Mouse (Mus musculus): ENCODE measurements around the gene Tuba1b.
"Not testable (repeated sequence)": the region's sequence is repeated elsewhere in the genome, so short reads cannot be mapped to it uniquely, and the experiment has no call there.

Tuba1b gene

GRCm38 (mm10) chr15:98924682-98925081, 9.7 kb downstream of the Tuba1b start:
- DNase-seq (ENCODE audit: low read depth, low spot score): no peak

DNA sequence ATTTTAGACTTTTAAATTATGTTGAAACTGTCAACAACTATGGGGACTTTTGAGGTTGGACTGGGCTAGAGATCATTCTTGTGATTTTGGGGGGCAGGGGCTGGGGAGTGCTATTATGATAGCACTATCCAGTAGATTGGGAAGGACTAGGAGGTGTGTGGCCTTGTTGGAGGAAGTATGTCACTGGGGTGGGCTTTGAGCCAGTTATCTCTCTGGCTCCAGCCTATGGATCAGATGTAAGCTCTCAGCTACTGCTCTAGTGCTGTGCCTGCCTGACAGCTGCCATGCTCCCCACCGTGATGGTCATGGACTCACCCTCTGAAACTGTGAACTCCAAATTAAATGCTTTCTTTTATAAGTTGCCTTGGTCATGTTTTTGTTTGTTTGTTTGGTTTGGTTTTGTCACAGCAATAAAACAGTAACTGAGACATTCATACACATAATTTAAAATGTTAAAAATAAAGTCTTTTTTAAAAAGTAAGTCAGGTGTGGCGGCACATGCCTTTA, 11.3 kb downstream of the Tuba1b start:
- no peak for DNase-seq (ENCODE audit: low read depth, low spot score)

GRCm38 (mm10) chr15:98922581-98922980, 11.8 kb downstream of the Tuba1b start:
- no peak for DNase-seq (ENCODE audit: low read depth, low spot score)

GRCm38 (mm10) chr15:98921510-98921909, 12.9 kb downstream of the Tuba1b start:
- no peak for DNase-seq (ENCODE audit: low read depth, low spot score)

GRCm38 (mm10) chr15:98918499-98918895, 15.9 kb downstream of the Tuba1b start:
- DNase-seq (ENCODE audit: low read depth, low spot score): not testable (repeated sequence)

GRCm38 (mm10) chr15:98917538-98918498, 16.5 kb downstream of the Tuba1b start, which contains the start of gene Lmbr1l:
Gene Lmbr1l (minus strand): TSS chr15:98918231.
- DNase-seq (ENCODE audit: low read depth, low spot score): peak; percentile 95

DNA sequence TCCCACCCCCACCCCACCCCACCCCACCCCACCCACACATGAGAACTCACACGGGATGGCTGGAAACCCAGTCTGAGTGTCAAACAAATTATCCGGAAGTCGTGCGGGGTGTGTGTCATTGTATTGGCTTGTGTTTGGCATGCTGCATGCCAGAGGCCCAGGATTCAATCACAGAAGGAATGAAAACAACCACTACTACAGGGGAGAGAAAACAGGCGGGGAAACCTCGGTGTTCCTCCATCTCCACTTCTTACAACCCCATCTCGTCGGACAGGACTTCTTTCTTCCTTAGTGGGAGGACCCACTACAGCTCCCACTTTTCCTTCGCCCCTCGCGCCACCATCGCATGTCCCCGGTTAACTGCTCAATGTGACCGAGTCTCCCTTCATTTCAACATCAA, 17.3 kb downstream of the Tuba1b start:
- DNase-seq (ENCODE audit: low read depth, low spot score): no peak

DNA sequence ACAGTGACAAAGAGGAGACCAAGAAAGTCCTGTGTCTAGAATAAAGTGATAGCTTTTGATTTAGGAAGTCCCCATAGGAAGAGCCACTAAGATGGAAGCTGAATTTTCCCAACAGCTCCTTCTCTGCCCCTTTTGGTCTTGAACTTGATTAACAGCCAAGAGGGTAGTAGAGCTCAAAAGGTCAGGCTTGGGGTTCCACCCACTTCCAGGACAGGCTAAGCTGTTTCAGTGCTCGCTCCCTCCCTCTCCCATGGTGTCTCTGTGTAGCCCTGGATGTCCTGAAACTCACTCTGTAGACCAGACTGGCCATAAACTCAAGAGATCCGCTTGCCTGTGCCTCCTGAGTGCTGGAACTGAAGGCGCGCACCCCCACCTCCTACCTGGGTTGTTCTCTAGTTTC, 18.3 kb downstream of the Tuba1b start:
- DNase-seq (ENCODE audit: low read depth, low spot score): no peak

GRCm38 (mm10) chr15:98914903-98915302, 19.5 kb downstream of the Tuba1b start:
- no peak for DNase-seq (ENCODE audit: low read depth, low spot score)

GRCm38 (mm10) chr15:98904692-98905091, 29.7 kb downstream of the Tuba1b start:
- no peak for DNase-seq (ENCODE audit: low read depth, low spot score)

DNA sequence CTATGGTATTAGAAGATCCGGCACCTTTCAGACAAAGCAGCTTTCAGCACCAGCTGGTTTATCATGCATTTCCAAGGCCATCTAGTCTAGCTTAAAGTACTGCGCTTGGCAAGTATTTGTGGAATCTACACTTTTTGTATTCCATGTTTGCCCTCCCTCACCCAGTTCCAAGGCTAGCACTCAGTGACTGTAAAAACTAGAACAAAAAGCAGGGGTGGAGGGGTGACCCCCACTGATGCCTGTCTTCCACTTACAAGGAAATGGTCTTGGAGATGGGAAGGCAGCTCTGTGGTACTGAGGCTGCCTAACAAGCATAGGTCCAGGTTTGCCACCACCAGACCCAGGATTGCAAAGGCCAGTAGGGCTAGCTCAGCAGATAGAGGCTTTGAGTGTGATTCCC, 31.8 kb downstream of the Tuba1b start:
- no peak for DNase-seq (ENCODE audit: low read depth, low spot score)

- no peak for DNase-seq (ENCODE audit: low read depth, low spot score)
These were observed 32.8 kb downstream of the Tuba1b start for GRCm38 (mm10) chr15:98901530-98901929.

DNA sequence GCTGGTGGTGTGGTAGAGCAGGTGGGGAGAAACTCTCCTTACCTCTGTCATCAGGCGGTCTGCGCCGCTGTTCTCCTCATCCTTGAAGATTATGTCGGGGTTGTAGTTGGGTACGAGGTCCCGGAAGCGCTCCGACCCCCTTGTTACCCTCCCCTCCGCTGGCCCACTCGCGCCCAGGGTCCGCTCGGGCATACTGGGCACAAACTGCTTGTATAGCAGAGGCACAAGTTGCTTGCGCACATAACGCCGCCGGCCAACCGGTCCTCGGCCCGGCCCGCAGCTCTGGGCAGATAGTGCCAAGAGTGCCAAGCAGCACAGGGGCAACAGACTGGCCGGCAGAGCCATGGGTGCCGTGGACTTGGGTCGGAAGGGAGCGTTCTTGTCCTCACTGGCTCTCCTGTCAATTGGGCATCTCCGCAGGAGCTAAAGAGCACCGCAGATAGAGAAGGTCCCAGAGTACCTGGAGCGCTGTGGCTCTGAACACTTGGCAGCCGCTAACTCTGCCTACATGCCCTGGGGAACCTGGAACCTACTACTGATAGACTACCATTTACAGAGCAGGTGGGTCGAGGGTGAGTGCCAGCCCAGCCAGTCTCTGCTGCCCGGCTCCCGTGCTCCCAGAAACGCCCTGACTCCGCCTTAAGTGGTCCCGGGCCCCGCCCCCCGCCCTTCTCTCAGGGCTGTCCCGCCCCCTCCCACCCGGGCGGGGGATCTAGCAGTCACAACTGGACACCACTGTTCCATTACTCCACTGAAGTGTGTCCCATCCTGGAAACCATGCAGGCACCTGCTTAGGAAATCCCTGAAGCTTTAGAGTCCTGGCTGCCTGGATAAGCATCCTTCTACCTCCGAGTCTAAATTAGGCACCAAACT, 36.2 kb downstream of the Tuba1b start, which contains the start of gene Dhh:
Dhh (minus strand) TSS at position 613 of the 873 bp plus-strand sequence.
- DNase-seq (ENCODE audit: low read depth, low spot score): no peak

- DNase-seq (ENCODE audit: low read depth, low spot score): no peak
These were observed 36.9 kb downstream of the Tuba1b start for GRCm38 (mm10) chr15:98897495-98897894.

DNA sequence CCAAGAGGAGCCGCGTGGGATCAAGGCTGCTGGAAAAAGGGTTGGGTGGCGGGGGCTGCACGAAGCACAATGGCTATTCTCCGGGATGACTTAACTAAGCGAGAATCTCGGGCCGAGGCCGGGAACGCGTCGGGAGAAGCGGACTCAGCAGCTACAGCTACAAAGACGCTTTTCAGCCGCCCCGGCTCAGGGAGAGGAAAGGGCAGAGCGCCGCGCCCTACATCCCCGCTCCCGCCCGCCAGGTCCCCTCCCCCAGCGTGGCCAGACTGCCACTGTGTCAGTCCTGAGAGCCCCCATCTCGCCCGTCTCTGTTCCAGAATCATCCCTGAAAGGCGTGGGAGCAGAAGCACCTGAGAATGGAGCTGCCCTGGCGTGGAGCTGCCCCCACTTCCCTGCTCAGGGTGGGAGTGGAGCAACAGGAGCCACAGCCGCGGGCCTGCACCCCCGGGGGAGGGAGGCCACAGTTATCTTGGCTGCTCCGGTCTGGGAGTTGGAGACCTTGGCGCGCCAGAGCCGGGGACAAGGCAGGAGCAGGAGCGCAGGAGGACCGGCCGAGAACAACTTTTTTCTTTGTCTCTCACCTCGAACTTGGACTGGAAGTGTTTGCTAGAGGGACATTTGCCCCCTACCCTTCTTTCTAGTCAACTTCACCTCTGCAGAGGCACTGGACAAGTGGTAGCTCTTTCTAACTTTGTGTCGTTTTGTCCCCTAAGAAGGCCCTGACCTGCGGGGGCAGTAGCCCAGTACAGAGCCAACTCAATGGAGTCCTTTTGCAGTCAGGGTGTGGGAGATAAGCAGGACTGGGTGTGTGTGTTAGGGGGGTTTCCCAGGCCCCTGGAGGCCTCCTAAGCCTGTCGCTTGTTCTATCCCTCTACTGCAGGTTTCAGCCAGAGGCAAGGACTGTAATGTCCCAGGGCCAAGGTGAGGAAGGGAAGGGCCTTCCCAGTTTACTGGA, 38.5 kb downstream of the Tuba1b start:
- no peak for DNase-seq (ENCODE audit: low read depth, low spot score)

DNA sequence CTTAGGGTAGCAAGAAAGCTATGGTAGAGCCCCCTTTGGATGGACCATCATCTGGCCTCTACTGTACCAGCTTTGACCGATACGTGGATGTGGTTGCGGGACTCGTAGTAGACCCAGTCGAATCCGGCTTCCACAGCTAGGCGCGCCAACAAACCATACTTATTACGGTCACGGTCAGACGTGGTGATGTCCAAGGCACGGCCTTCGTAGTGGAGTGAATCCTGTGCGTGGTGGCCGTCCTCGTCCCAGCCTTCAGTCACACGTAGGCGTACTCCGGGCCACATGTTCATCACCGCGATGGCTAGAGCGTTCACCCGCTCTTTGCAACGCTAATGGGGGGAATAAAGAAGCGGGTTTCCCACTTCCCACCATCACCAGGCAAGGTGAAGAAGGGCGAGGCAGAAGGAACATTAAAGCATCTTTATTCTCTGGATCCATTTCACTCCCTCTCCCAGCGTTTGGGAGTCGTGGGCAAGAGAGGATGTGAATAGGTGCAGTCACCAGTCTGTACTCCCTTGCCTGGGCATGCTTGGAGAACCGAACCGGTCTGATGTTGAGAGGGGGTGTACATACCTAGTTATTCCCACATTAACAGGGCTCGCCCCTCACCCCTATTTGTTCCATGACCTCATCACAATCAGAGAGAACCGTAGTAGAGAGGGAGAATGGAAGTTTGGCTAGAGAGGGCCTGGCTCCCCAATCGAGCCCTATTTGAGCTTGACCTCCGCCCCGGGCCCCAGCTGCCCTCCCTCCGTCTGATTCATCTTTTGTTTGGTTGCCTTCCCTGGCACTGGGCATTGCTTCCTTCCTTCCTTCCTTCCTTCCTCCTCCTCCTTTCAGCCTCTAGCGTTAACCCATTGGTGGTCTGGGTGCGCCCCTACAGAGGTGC, 39.4 kb downstream of the Tuba1b start:
- no peak for DNase-seq (ENCODE audit: low read depth, low spot score)

DNA sequence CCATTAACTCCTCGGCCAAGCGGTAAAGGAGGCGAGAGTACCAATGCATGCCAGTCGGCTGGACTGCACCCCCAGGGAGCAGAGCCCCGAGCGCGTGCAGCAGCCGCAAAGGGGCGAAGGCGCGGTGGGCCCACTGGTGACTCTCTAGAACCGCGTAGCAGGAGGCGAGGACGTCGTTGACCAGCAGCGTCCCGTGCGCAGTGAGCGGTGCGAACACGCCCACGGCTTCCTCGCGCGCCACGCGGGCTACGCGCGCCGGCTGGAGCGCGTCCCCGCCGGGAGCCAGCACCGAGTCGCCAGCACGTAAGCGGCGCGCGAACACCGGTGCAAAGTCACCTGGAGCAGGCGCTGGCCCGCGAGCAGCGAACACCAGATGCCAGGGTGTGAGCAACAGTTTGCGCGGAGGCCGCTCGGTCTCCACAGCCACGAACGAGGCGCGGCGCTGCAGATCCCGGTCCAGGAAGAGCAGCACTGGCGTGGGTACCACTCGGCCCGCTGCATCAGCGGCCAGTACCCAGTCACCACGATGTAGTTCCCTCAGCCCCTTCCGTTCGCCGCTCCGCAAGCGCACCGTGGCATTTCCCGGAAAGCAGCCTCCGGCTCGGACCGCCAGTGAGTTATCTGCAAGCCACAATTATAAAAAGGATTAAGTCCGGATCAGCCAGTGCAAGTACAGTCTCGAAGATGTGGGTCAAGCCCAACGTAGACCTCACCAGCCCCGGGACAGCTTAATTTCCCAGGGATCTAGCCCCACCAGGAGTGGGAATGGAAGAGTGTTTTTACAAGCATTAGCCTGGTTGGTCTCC, 40.2 kb downstream of the Tuba1b start, which contains the start of gene Rhebl1:
Rhebl1 (minus strand) TSS at position 601 of the 806 bp plus-strand sequence.
- no peak for DNase-seq (ENCODE audit: low read depth, low spot score)

DNA sequence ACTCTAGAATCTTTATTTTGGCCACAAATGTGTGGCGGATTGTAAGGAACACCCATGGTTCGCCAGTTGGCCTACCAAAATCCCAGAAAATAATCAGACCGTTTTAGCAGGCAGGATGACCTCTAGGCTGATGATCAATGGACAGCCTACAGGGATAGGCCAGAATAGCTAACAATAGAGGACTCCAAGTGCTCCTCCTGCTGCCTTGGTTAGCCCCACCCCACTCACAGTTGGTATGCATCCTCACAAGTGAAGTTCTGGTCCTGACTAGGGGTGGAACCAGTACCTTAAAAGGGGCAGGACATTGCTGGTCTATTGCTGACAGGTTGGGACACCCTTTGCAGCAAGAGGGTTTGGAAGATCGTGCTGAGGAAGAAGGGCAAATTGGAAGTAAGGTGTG, 41.3 kb downstream of the Tuba1b start:
- no peak for DNase-seq (ENCODE audit: low read depth, low spot score)

Data from c-Kit-negative CD71-positive TER-119-positive erythroid progenitor cells, embryonic 14.5 days (primary cell).